Mouse (Mus musculus): ENCODE results near the gene Gm49378.

DNA sequence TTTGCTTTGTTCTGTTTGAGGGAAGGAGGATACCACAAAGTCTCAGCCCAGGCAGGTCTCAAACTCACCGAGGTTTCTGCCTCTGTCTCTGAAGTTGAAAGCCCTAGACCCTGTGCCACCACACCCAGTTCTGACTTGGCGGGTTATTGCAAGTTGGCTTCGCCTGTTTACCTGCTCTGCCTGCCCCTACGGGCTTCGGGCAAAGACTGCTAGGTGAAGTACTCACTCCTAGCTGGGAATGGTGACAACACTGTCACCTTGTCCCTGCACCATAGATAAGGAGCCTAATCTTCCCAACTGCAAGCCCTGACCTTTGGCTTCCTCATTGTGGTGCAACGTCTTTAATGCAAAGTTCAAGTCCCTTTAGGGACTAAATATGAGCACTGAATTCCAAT, 52.1 kb downstream of the Gm49378 start:
- no peak for TF ChIP-seq GATA1 (IDR thresholded peaks at IDR 0.05; ENCODE audit: borderline replicate concordance, low read length)
- no peak for TF ChIP-seq FLI1 (IDR thresholded peaks at IDR 0.05; ENCODE audit: low read length)

Measured in megakaryocyte, embryonic 14.5 days (primary cell).